In the genomic region with DNA sequence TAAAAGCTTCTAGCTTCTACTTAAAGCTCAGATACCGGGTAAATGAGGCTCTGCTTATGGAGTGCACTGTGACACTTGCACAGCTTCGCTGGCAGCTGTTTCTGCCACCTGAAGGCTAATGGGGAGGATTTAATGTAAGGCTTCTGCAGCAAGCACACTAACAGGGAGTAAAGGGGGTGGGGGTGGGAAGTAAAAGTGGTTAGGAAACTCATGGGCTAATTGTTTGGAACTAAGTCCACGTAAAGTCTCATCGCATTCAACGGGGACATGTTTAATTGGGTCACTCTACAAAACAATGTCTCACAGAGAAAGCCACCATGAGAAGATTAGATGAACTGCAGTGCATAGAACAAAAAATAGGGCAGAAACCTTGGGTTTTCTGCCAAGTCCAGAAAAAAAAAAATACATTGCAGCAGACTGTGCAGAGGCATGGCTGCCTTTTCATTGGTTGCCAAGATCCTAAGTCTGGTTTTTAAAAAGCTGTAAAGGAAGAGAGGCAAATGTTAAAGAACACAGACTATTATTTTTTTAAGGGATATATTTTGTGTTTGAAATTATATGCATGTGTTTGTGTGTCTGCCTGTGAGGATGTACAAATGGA, we compare ENCODE assay signal across 21 mouse cellular contexts. TPM values are rescaled to one million over a fixed set of nuclear protein-coding genes. Genes with fewer than 3 reads are reported as not detected.
DNase-seq lines count a peak whose midpoint lies in the region; ATAC-seq lines count a peak whose summit lies in the region.
"Had no signal": no experiment of that assay in that cellular context is flagged by ENCODE, and none has a peak within 500 bp of the region (broad histone marks: within the 10 kb centered on the region; RNA-seq: fewer than 3 reads in every experiment).

No protein-coding gene starts in this region.

- H3K27me3 ChIP-seq in lung, embryonic 16.5 days (ENCODE audit: control insufficient read depth, insufficient read depth, low read depth, low read length), result no peaks in the 10 kb centered on the region
- H3K27me3 ChIP-seq: limb, embryonic 15.5 days; megakaryocyte, embryonic 14.5 days had no signal

- no peaks in the 10 kb centered on the region for H3K36me3 ChIP-seq in lung, embryonic 16.5 days (ENCODE audit: control insufficient read depth, insufficient read depth, low read length)
- H3K36me3 ChIP-seq: heart, embryonic 10.5 days; hindbrain, embryonic 13.5 days; limb, embryonic 15.5 days; liver, embryonic 15.5 days had no signal

- no peak overlapping the region for H3K4me3 ChIP-seq in lung, embryonic 16.5 days (ENCODE audit: low read length)
- H3K4me3 ChIP-seq: erythroblast, embryonic 14.5 days; heart, embryonic 10.5 days; hindbrain, embryonic 13.5 days; limb, embryonic 15.5 days; liver, embryonic 15.5 days; megakaryocyte, embryonic 14.5 days had no signal

- H3K4me1 ChIP-seq in lung, embryonic 16.5 days (replicated peaks; ENCODE audit: control insufficient read depth, insufficient read depth, low read length), result no peaks in the 10 kb centered on the region
- H3K4me1 ChIP-seq: heart, embryonic 10.5 days; limb, embryonic 15.5 days; liver, embryonic 15.5 days; megakaryocyte, embryonic 14.5 days had no signal

- intact Hi-C loops in heart, postnatal 36 days (cut with DNase I), result no loop called here

- no peaks in the 10 kb centered on the region for H3K9me3 ChIP-seq in lung, embryonic 16.5 days (ENCODE audit: control insufficient read depth, low read length)
- H3K9me3 ChIP-seq: heart, embryonic 10.5 days; hindbrain, embryonic 13.5 days; limb, embryonic 15.5 days; liver, embryonic 15.5 days had no signal

- peak; percentile 12 for DNase-seq in adrenal gland, postnatal 14 days
- DNase-seq in adrenal gland, adult 18-20 months (ENCODE audit: low spot score in 2 of 2), result no peak
- peak; percentile 18 for DNase-seq in heart, adult 11 months
- no peak for DNase-seq in heart, postnatal 36 days
- no peak for DNase-seq in lung, postnatal 14 days
- DNase-seq in brain, adult 2 months (ENCODE audit: low read depth, low spot score), result peak; percentile 69
- DNase-seq in T-cell, adult 2 months (ENCODE audit: low spot score), result no peak
- DNase-seq: adrenal gland, adult 8-10 months; gastrocnemius, postnatal 25 days; kidney, postnatal 4 days; layer of hippocampus, postnatal 36 days; thymus, postnatal 25 days had no signal

- 61% methylated on average over 5 of the region's 5 CpGs for WGBS in lung, embryonic 16.5 days

- H3K4me2 ChIP-seq in lung, embryonic 16.5 days (ENCODE audit: low read depth, low read length), result no peak overlapping the region
- H3K4me2 ChIP-seq: hindbrain, embryonic 13.5 days; limb, embryonic 15.5 days; liver, embryonic 15.5 days had no signal

- peak; percentile 17; the same call in 1 of the 2 replicates for ATAC-seq in lung, embryonic 16.5 days (ENCODE audit: low read depth)
- ATAC-seq: intestine, embryonic 16.5 days had no signal

- no peak overlapping the region for H3K27ac ChIP-seq in lung, embryonic 16.5 days (ENCODE audit: low read length)
- H3K27ac ChIP-seq: heart, embryonic 10.5 days; hindbrain, embryonic 13.5 days; limb, embryonic 15.5 days; liver, embryonic 15.5 days had no signal

- no peak overlapping the region for H3K9ac ChIP-seq in lung, embryonic 16.5 days (ENCODE audit: low read length)
- H3K9ac ChIP-seq: hindbrain, embryonic 13.5 days; limb, embryonic 15.5 days; liver, embryonic 15.5 days had no signal

RNA-seq across cellular contexts. Expression of a gene that starts 7.3 kb away (rescaled TPM):
- total RNA-seq in adrenal gland, postnatal 14 days (2021), result 45.8 and 57.2 TPM in 2 replicates
- 10 to 100 TPM; 35.8 to 49.0 TPM for total RNA-seq in adrenal gland, adult 18-20 months (2021)
- 10 to 100 TPM; 11.2 to 12.8 TPM for total RNA-seq in heart, postnatal 36 days (2021)
- 14.6 and 17.6 TPM in 2 replicates for polyA plus RNA-seq in lung, embryonic 16.5 days (2015; fragmentation: Nextera tagmentation; extraction: Ambion mirVana)
- polyA plus RNA-seq: erythroblast, embryonic 14.5 days had no signal

RNA-seq across cellular contexts. Expression of a gene that starts 52.6 kb away (rescaled TPM):
- total RNA-seq in adrenal gland, postnatal 14 days (2021), result 91.0 and 102 TPM in 2 replicates
- 100 to 1,000 TPM in 1 of 2 experiments, 10 to 100 TPM in 1; 44.7 to 195 TPM for total RNA-seq in adrenal gland, adult 18-20 months (2021)
- 100 to 1,000 TPM; 131 to 163 TPM for total RNA-seq in heart, postnatal 36 days (2021)
- 2.6 and 4.4 TPM in 2 replicates for polyA plus RNA-seq in lung, embryonic 16.5 days (2015; fragmentation: Nextera tagmentation; extraction: Ambion mirVana)
- total RNA-seq: common myeloid progenitor, adult 5-6 weeks had no signal
- polyA plus RNA-seq: erythroblast, embryonic 14.5 days had no signal

Comparison
In these comparisons a context has a peak if more than half of its experiments do, and no peak if none do; other contexts are left out.
1. DNase-seq: peak in adrenal gland, postnatal 14 days (single experiment), heart, adult 11 months (single experiment) and brain, adult 2 months (single experiment); none in adrenal gland, adult 18-20 months (0 of 2), heart, postnatal 36 days (0 of 2), lung, postnatal 14 days (single experiment) and T-cell, adult 2 months (single experiment).